Mouse (Mus musculus): ENCODE measurements around the gene Hnrnpa1. TPM values are rescaled to one million over a fixed set of nuclear protein-coding genes. Genes with fewer than 3 reads are reported as not detected.

The Hnrnpa1 gene
- polyA plus RNA-seq, 1 experiment from 2014 or later: 211 TPM

DNA sequence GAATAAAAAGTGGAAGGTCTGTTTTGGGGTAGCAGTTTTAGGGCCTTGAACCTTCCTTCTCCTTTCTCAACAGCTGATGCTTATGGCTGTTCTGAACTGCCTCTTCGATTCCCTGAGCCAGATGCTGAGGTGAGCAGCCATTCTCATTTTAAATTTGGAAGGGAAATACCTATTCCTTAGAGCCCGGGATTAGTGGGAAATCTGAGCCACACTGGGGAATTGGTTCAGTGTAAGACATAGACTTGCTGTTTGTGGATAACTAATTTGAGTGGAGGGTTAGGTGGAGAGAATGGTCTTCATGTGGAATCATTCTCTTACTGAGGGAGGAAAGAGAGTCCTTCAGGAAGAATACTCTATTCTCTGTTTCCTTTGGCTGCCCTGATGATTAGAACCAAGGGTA lies 54.4 kb downstream of the Hnrnpa1 start:
- H3K27me3 ChIP-seq (replicated peaks; ENCODE audit: insufficient read depth, low read length): no peaks in the 10 kb centered on the region
- H3K36me3 ChIP-seq (ENCODE audit: insufficient read depth, low read length): peaks cover 12% of the 10 kb centered on the region; the same call in 1 of the 2 replicates
- no peak overlapping the region for H3K9ac ChIP-seq (replicated peaks; ENCODE audit: low read depth)
- no peaks in the 10 kb centered on the region for H3K9me3 ChIP-seq (ENCODE audit: low read length)
- no peak overlapping the region for H3K27ac ChIP-seq (ENCODE audit: low read length)
- DNase-seq (ENCODE audit: low spot score) (no peak), ATAC-seq (no peak)
- H3K4me1 ChIP-seq (ENCODE audit: insufficient read depth, low read depth, low read length): no peaks in the 10 kb centered on the region
- TF ChIP-seq EP300 (IDR thresholded peaks at IDR 0.05) (no peak), CTCF (IDR thresholded peaks at IDR 0.05) (no peak)
- no peak overlapping the region for H3K4me2 ChIP-seq (replicated peaks; ENCODE audit: low read depth, low read length)
- 90% methylated on average over 2 of the region's 2 CpGs for WGBS
- no peak overlapping the region for H3K4me3 ChIP-seq (ENCODE audit: low read depth, low read length)

DNA sequence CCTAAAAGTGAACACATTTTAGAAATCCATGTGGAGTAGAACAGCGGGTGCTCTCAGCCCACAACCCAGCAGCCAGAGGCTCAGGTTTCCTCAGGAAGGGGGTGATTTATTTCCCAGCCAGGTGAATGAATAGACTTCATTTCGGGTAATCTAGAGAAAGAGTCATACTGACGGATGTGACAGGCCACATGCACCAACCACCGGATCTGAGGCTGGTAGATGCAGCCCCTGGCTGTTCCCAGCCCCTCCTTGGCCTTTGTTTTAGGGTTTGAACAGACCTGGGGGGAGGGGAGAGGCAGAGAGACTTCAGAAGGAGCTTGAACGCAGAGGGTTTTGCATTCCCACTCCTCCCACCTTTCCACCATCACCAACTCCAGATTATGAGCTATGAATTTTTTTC lies 55.6 kb downstream of the Hnrnpa1 start:
- WGBS: 24% methylated on average over 5 of the region's 5 CpGs
- Histone ChIP-seq H3K36me3 (ENCODE audit: insufficient read depth, low read length) (peaks cover 12% of the 10 kb centered on the region; the same call in 1 of the 2 replicates), H3K4me3 (ENCODE audit: low read depth, low read length) (no peak overlapping the region), H3K9me3 (ENCODE audit: low read length) (no peaks in the 10 kb centered on the region), H3K27ac (ENCODE audit: low read length) (no peak overlapping the region), H3K27me3 (replicated peaks; ENCODE audit: insufficient read depth, low read length) (no peaks in the 10 kb centered on the region), H3K4me1 (ENCODE audit: insufficient read depth, low read depth, low read length) (no peaks in the 10 kb centered on the region), H3K9ac (replicated peaks; ENCODE audit: low read depth) (no peak overlapping the region), H3K4me2 (replicated peaks; ENCODE audit: low read depth, low read length) (no peak overlapping the region)
- ATAC-seq: no peak
- DNase-seq (ENCODE audit: low spot score): no peak
- TF ChIP-seq EP300 (IDR thresholded peaks at IDR 0.05) (no peak), CTCF (IDR thresholded peaks at IDR 0.05) (no peak)

MicroRNAs within 50 kb of the gene (microRNA counts, 519-probe panel; counts per million panel counts)
- microRNA mmu-miR-148b: 5,134 counts per million, percentile 61 among the panel's probes with 10 or more counts

Small RNA genes within 50 kb of the gene (microRNA-seq; reads per million reads assigned to microRNA genes)
- 318 reads per million, percentile 62 among the genes with 10 or more reads in this experiment for gene Mir148b

Other genes starting within 250 kb of the Hnrnpa1 start
- gene Hoxc8, start 249.8 kb upstream of the Hnrnpa1 start, polyA plus RNA-seq (2015; fragmentation: Nextera tagmentation; extraction: Ambion mirVana): not detected in 2 replicates
- not detected in 2 replicates for gene Hoxc6, start 242.2 kb upstream of the Hnrnpa1 start, polyA plus RNA-seq (2015; fragmentation: Nextera tagmentation; extraction: Ambion mirVana)
- 0.21 and 0.23 TPM in 2 replicates for gene Hoxc4, start 221.5 kb upstream of the Hnrnpa1 start, polyA plus RNA-seq (2015; fragmentation: Nextera tagmentation; extraction: Ambion mirVana)
- 10.5 and 12.2 TPM in 2 replicates for gene Smug1, start 73.3 kb upstream of the Hnrnpa1 start, polyA plus RNA-seq (2015; fragmentation: Nextera tagmentation; extraction: Ambion mirVana)
- 27.8 and 29.4 TPM in 2 replicates for gene Cbx5, start 616 bp upstream of the Hnrnpa1 start, polyA plus RNA-seq (2015; fragmentation: Nextera tagmentation; extraction: Ambion mirVana)
- 10.5 and 11.2 TPM in 2 replicates for gene Nfe2, start 18.0 kb downstream of the Hnrnpa1 start, polyA plus RNA-seq (2015; fragmentation: Nextera tagmentation; extraction: Ambion mirVana)
- 162 and 163 TPM in 2 replicates for gene Copz1, start 32.3 kb downstream of the Hnrnpa1 start, polyA plus RNA-seq (2015; fragmentation: Nextera tagmentation; extraction: Ambion mirVana)
- 0.67 and 2.2 TPM in 2 replicates for gene Gpr84, start 70.2 kb downstream of the Hnrnpa1 start, polyA plus RNA-seq (2015; fragmentation: Nextera tagmentation; extraction: Ambion mirVana)
- 5.0 and 6.5 TPM in 2 replicates for gene Zfp385a, start 99.7 kb downstream of the Hnrnpa1 start, polyA plus RNA-seq (2015; fragmentation: Nextera tagmentation; extraction: Ambion mirVana)
- 30.0 and 31.2 TPM in 2 replicates for gene Itga5, start 126.3 kb downstream of the Hnrnpa1 start, polyA plus RNA-seq (2015; fragmentation: Nextera tagmentation; extraction: Ambion mirVana)
- not detected in 2 replicates for gene Gtsf1, start 190.0 kb downstream of the Hnrnpa1 start, polyA plus RNA-seq (2015; fragmentation: Nextera tagmentation; extraction: Ambion mirVana)
- not detected in 2 replicates for gene Gtsf2, start 208.0 kb downstream of the Hnrnpa1 start, polyA plus RNA-seq (2015; fragmentation: Nextera tagmentation; extraction: Ambion mirVana)
- 3.5 and 3.7 TPM in 2 replicates for gene Nckap1l, start 213.4 kb downstream of the Hnrnpa1 start, polyA plus RNA-seq (2015; fragmentation: Nextera tagmentation; extraction: Ambion mirVana)